Mouse (Mus musculus) stomach, embryonic 14.5 days (tissue): ENCODE measurements at regions not wholly inside any gene's neighbourhood (a gene's known extent, or its start where the extent isn't known, plus 50 kb on each side); places are given as distances from the start of the nearest gene placed in this dataset.

Source experiments
- ATAC-seq: fragments of 200-750 bp; cut with Nextera tagmentation; 2 replicates; pipeline ENCODE4 v1.8.0; 2017; ENCODE audit warnings: low read depth, moderate TSS enrichment; ENCODE audit not compliant: insufficient number of reproducible peaks, insufficient read depth, low FRiP score
- H3K27ac ChIP-seq: fragments of 300-500 bp; sonication (generic); 2 replicates; pipeline ENCODE4 v1.5.1; 2014; ENCODE audit warnings: mild to moderate bottlenecking, low read length, moderate library complexity, mixed read lengths
- H3K27me3 ChIP-seq: fragments of 300-500 bp; sonication (generic); 2 replicates; pipeline ENCODE4 v1.6.1; 2014; ENCODE audit warnings: low read length, control low read depth, mixed read lengths; ENCODE audit not compliant: control insufficient read depth, insufficient read depth
- H3K36me3 ChIP-seq: fragments of 300-500 bp; sonication (generic); 2 replicates; pipeline ENCODE4 v1.6.1; 2014; ENCODE audit warnings: mild to moderate bottlenecking, control low read depth, low read length, moderate library complexity, mixed read lengths; ENCODE audit not compliant: control insufficient read depth, insufficient read depth
- H3K4me1 ChIP-seq: fragments of 300-500 bp; sonication (generic); 2 replicates; pipeline ENCODE4 v1.6.1; 2014; ENCODE audit warnings: low read length, control low read depth, mixed read lengths; ENCODE audit not compliant: control insufficient read depth, insufficient read depth
- H3K4me2 ChIP-seq: fragments of 300-500 bp; sonication (generic); replicated peaks from 2 replicates; pipeline ENCODE4 v1.6.1; 2014; ENCODE audit warnings: low read depth, low read length, control low read depth
- H3K4me3 ChIP-seq: fragments of 300-500 bp; sonication (generic); 2 replicates; pipeline ENCODE4 v1.5.1; 2014; ENCODE audit warnings: low read depth, low read length, control low read depth
- H3K9ac ChIP-seq: fragments of 300-500 bp; sonication (generic); replicated peaks from 2 replicates; pipeline ENCODE4 v1.6.1; 2014; ENCODE audit warnings: low read depth, mild to moderate bottlenecking, control low read depth, low read length, moderate library complexity, mixed read lengths
- H3K9me3 ChIP-seq: fragments of 300-500 bp; sonication (generic); 2 replicates; pipeline ENCODE4 v1.6.1; 2016; ENCODE audit warnings: low read depth, low read length, control low read depth; ENCODE audit not compliant: control insufficient read depth
- WGBS: fragments of 180-500 bp; shearing (Covaris S2); extraction: QIAGEN DNeasy Blood & Tissue Kit; methylation state at CpG from one replicate; pipeline ENCODE4 v1.1.7; 2014; 5-methylcytosine and 5-hydroxymethylcytosine counted together

DNA sequence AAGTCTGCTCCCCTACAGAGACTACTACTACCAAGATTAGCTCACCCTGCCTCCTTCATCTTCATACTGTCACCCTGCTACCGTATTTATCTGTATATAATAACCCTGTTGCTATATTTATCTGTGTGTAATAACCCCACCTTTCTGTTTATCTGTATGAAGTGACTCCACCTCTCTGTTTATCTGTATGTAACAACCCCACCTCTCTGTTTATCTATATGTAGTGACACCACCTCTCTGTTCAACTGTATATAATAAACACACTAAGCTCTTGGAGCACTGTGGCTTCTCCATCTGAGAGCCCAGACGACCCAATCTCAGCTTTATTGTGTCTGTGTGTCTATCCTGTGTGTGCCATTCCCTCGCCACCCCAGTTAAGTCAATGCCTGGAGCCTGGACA lies 154.7 kb downstream of the Katnal1 start:
- Histone ChIP-seq H3K27me3 (no peaks in the 10 kb centered on the region), H3K27ac (no peak overlapping the region), H3K9ac (no peak overlapping the region), H3K36me3 (no peaks in the 10 kb centered on the region), H3K4me1 (0 out of 2 replicates have a peak, but pooled peaks cover 4% of the 10 kb centered on the region), H3K4me2 (no peak overlapping the region), H3K4me3 (no peak overlapping the region), H3K9me3 (no peaks in the 10 kb centered on the region)
- WGBS, result 46% methylated on average over 3 of the region's 3 CpGs
- ATAC-seq, result no peak

GRCm38 (mm10) chr5:148769452-148769851 lies 159.7 kb downstream of the Katnal1 start:
- no peak overlapping the region for H3K4me2 ChIP-seq
- no peak overlapping the region for H3K9ac ChIP-seq
- H3K9me3 ChIP-seq, result no peaks in the 10 kb centered on the region
- H3K27me3 ChIP-seq, result no peaks in the 10 kb centered on the region
- H3K27ac ChIP-seq, result no peak overlapping the region
- no peak for ATAC-seq
- H3K4me1 ChIP-seq, result 0 out of 2 replicates have a peak, but pooled peaks cover 4% of the 10 kb centered on the region
- no peaks in the 10 kb centered on the region for H3K36me3 ChIP-seq
- no peak overlapping the region for H3K4me3 ChIP-seq
- 70% methylated on average over 4 of the region's 4 CpGs for WGBS

DNA sequence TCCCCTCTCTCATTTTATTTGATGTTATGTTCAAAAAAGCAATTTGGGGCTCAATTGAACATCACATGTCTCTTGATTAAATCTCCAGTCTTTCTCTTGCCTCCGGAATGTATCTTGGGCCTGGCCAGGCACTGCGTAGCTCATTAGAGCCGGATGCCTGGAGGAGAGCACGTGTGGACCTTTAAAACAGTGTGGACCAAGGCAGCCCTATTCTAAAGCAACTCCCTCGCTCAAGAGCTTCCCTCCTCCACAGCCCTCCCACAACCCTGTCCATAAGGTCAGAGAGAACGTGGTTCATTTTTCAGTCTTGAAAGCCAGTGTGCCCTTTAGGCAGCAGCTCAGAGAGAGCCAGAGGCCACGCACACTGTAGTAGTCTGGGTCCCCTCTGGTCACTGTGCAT lies 160.8 kb downstream of the Katnal1 start:
- ATAC-seq, result no peak

GRCm38 (mm10) chr5:148765993-148766392 lies 163.1 kb downstream of the Katnal1 start:
- Histone ChIP-seq H3K36me3 (no peaks in the 10 kb centered on the region), H3K27ac (no peak overlapping the region), H3K9ac (no peak overlapping the region), H3K27me3 (no peaks in the 10 kb centered on the region), H3K9me3 (no peaks in the 10 kb centered on the region), H3K4me3 (no peak overlapping the region), H3K4me1 (0 out of 2 replicates have a peak, but pooled peaks cover 4% of the 10 kb centered on the region), H3K4me2 (no peak overlapping the region)
- peak; percentile 29; the same call in 1 of the 2 replicates for ATAC-seq
- WGBS, result 78% methylated on average over 7 of the region's 7 CpGs

More for the DNA sequence above, 160.8 kb downstream of the Katnal1 start:
- no peak overlapping the region for H3K4me3 ChIP-seq
- H3K36me3 ChIP-seq, result no peaks in the 10 kb centered on the region
- 0 out of 2 replicates have a peak, but pooled peaks cover 4% of the 10 kb centered on the region for H3K4me1 ChIP-seq
- no peak overlapping the region for H3K27ac ChIP-seq
- H3K9ac ChIP-seq, result no peak overlapping the region
- WGBS, result 58% methylated on average over 7 of the region's 7 CpGs
- H3K4me2 ChIP-seq, result no peak overlapping the region
- H3K9me3 ChIP-seq, result no peaks in the 10 kb centered on the region
- no peaks in the 10 kb centered on the region for H3K27me3 ChIP-seq

DNA sequence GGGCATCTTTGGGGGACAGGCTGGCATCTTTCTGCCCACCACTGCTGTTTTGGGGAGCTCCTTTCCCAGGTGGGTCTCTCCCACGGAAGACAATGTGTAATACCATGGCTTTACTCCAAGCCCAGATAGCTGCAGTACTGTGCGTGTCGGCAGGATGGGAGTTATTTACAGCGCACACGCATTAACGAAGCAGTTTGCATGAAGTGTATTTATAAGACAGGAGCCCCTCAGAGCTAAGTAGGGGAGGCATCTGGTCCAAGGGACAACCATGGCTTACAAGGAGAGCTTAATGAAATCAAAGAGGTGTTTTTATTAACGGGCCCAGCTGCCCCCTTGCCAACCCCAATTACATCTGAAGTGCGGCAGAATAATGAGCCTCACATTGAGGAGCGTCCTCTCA lies 169.0 kb downstream of the Katnal1 start:
- H3K9ac ChIP-seq, result no peak overlapping the region
- H3K27me3 ChIP-seq, result no peaks in the 10 kb centered on the region
- no peak overlapping the region for H3K4me2 ChIP-seq
- H3K4me1 ChIP-seq, result peaks cover 4% of the 10 kb centered on the region; the same call in 1 of the 2 replicates
- H3K9me3 ChIP-seq, result no peaks in the 10 kb centered on the region
- 77% methylated on average over 9 of the region's 9 CpGs for WGBS
- no peak overlapping the region for H3K4me3 ChIP-seq
- no peaks in the 10 kb centered on the region for H3K36me3 ChIP-seq
- no peak overlapping the region for H3K27ac ChIP-seq
- no peak for ATAC-seq

DNA sequence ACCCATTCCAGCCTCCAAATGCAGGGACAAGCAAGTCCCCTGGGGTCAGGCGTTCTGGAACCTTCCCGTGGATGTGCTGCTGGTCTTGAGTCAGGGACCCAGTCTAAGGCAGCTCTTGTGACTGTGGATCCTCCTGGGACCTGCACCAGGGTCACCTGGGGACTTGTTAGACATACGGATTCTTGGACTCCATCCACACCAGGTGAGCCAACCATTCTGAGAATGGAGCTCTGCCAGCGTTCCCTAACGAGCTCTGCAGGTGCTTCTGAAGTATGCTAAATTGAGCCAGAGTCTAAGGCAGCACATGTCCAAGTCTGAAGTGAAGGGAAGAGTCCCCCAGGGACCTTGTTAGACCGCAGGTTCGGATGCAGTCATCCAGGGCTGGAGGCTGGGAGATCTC lies 170.3 kb downstream of the Katnal1 start:
- Histone ChIP-seq H3K9me3 (no peaks in the 10 kb centered on the region), H3K4me3 (no peak overlapping the region), H3K4me1 (peaks cover 8% of the 10 kb centered on the region; the same call in 1 of the 2 replicates), H3K36me3 (no peaks in the 10 kb centered on the region), H3K27me3 (no peaks in the 10 kb centered on the region), H3K27ac (no peak overlapping the region), H3K4me2 (no peak overlapping the region), H3K9ac (no peak overlapping the region)
- 86% methylated on average over 7 of the region's 7 CpGs for WGBS
- no peak for ATAC-seq

DNA sequence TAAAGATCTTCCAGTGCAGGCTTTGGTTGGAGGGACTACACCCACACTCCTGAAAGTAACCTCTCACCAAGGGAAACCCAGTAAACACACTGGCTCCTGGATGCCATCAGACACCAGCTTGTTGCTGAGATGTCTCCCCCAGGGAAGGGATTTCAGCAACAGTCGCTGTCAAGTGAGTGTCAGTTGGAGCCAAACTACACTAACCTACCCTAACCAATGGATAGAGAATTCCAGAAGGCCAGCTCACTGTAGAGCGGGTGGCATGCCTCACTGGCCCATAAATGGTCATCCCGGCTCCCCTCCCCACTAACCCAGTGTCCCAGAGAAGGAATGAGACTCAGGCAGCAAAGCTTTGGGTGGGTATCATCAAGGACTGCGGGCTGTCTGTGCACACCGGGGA lies 171.4 kb downstream of the Katnal1 start:
- no peak for ATAC-seq
- H3K27me3 ChIP-seq, result no peaks in the 10 kb centered on the region
- H3K4me3 ChIP-seq, result no peak overlapping the region
- H3K27ac ChIP-seq, result no peak overlapping the region
- 66% methylated on average over 5 of the region's 5 CpGs for WGBS
- H3K9ac ChIP-seq, result no peak overlapping the region
- no peaks in the 10 kb centered on the region for H3K9me3 ChIP-seq
- no peak overlapping the region for H3K4me2 ChIP-seq
- H3K36me3 ChIP-seq, result no peaks in the 10 kb centered on the region
- H3K4me1 ChIP-seq, result peaks cover 8% of the 10 kb centered on the region; the same call in 1 of the 2 replicates

- 0 out of 2 replicates have a peak, but pooled peaks have one; percentile 25 for ATAC-seq
- H3K4me1 ChIP-seq, result peaks cover 8% of the 10 kb centered on the region; the same call in 1 of the 2 replicates
- no peaks in the 10 kb centered on the region for H3K27me3 ChIP-seq
- no peaks in the 10 kb centered on the region for H3K36me3 ChIP-seq
- no peaks in the 10 kb centered on the region for H3K9me3 ChIP-seq
- no peak overlapping the region for H3K4me2 ChIP-seq
- H3K4me3 ChIP-seq, result no peak overlapping the region
- WGBS, result 67% methylated on average over 8 of the region's 8 CpGs
- no peak overlapping the region for H3K27ac ChIP-seq
- no peak overlapping the region for H3K9ac ChIP-seq
Measured at GRCm38 (mm10) chr5:148757236-148757635, 171.9 kb downstream of the Katnal1 start.
